Mouse (Mus musculus): Measurements from ENCODE around the gene Ahsa2. TPM values are rescaled to one million over a fixed set of nuclear protein-coding genes. Genes with fewer than 3 reads are reported as not detected.
"Not testable (repeated sequence)": the region's sequence is repeated elsewhere in the genome, so short reads cannot be mapped to it uniquely, and the experiment has no call there.

Gene Ahsa2
- polyA plus RNA-seq (2017; shearing (Covaris generic)) = 10 to 100 TPM; 32.0 to 44.8 (median 39.3) TPM

DNA sequence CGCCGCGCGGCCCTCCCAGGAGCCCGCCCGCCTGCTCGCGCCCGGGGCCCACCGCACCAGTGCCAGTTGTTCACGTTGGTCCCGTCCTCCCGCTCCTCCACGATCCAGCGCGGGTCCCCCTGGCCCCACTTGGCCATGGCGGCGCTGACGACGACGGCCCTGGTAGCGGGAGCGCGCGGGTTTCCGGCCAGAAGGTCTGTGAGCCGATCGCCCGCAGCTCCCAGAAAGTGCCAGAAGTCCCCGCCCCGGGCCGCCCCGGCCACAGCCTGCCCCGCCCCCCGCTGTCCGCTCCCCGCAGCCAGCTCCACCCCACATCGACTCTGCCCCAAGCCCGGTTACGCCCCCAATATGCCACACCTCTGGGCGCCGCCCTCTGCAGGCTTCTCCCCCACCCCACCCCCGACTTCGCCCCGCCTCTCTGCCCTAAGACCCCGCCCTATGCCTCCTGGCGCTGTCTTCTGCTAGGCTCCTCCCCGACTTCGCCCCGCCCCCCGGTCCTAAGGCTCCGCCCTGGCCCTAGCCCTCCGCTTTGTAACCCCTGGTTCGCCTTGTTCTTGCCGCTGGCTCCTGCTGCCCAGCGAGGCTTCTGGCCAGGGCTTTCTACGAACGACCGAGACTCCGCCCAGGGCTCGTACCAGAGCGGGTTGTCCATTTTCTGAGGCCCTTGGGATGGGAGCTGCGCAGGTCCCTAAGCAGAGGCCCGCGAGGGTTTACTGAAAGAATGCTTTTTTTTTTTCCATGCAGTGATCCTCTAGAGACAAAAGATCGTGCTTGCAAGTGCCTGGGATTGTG, at the start of gene Ahsa2:
TSS of gene Ahsa2 (minus strand) at position 313 of the 792 bp plus-strand sequence.
- ATAC-seq = peak; percentile 85

DNA sequence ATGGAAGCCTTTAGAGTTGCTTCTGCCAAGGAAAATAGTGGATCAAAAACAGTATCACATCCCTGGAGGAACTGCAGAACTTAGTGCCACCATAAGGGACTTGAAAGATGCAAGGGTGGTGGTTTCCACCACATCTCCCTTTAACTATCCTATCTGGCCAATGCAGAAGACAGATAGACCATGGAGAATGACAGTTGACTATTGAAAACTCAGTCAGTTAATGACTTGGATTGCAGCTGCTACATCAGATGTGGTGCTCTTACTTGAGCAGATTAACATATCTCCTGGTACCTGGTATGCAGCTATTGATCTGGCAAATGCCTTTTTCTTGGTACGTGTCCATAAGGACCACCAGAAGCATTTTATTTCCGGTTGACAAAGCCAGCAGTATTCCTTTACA, 39.6 kb upstream of the Ahsa2 start:
- no peak for ATAC-seq

DNA sequence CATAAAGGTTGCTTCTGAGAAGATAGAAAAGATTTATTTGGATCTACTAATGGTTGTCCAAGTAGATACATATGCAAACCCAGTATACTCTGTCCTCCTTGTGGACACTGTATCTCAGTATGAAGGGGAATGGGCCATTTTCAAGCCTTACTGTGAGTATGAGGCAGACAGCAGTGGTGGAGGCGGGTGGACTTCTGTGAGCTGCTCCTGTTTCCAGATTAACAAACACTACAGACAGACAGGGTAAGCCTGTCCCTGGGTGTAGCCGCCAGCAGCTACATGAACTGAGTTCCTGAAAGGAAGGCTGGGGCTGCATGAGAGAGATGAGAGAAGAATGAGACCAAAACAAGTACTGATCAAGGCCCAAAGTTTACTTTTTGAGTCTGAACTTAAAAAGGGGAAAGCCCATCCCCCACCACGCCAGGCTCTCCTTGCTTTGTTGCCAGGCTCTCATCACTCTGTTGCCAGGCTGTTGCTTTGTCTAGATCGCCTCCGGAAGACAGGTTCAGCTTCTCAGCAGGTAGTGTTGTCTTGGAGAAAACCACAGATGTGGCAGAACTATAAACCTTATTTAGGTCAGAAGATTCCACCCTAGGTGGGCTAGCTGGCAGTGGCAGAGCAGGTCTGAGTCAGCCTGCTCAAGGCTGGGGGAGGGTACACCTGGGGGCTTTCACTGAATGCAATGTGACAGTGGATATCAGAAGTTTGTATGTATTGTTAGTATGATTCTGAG, 22.8 kb upstream of the Ahsa2 start, which contains the start of gene 1700093K21Rik:
TSS of gene 1700093K21Rik (minus strand) at position 683 of the 733 bp plus-strand sequence.
- ATAC-seq = no peak

DNA sequence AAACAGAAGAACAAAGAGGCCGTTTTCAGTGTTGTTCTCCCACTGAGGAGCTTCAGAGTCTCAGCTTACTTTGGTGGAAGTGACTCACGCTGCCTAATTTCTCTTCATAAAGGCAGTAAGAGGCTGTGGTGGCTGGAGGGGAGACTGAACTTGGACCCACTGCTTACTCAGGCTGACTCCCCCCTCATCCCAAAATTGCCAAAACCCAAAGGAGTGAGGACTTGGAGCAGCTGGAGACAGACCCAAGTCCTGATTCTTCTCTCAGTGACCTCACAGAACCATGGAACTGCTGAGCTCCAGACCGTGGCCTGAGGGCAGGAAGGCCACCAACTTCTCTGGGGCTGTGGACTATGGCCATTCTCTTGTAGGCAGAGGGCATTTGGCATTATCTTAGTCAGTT, 21.2 kb upstream of the Ahsa2 start:
- no peak for ATAC-seq

DNA sequence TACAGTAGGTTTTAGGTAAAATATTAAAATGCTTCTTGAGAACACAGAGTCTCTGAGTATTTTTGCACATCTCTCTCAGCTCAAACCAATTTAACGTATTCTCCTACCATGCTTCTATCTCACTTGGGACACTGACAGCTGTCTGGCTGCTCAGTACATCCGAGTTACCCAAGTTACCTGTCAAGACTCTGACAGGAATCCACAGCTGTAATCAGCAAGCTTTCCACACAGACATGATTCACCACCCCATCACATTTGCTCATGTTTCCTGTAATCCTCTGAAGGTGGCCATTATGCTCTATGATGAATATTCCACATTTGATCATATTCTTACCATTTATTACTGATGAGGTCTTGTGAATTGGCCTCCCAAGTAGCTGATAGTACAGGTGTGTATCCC, 17.5 kb upstream of the Ahsa2 start:
- ATAC-seq = no peak

DNA sequence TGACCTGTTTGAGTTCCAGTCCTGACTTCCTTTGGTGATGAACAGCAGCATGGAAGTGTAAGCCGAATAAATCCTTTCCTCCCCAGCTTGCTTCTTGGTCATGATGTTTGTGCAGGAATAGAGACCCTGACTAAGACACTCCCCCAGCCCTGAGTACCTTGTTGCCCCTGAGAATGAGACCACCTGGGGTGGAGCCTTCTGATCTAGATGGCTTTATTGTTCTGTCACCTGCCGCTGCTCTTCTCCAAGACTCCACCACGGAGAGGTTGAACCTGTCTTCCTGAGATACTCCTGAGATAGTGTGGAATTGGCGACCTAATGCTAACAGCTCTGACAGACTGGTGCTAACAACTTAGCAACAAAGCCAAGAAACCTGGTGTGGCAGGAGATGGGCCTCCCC, 17.0 kb upstream of the Ahsa2 start:
- ATAC-seq = not testable (repeated sequence)

DNA sequence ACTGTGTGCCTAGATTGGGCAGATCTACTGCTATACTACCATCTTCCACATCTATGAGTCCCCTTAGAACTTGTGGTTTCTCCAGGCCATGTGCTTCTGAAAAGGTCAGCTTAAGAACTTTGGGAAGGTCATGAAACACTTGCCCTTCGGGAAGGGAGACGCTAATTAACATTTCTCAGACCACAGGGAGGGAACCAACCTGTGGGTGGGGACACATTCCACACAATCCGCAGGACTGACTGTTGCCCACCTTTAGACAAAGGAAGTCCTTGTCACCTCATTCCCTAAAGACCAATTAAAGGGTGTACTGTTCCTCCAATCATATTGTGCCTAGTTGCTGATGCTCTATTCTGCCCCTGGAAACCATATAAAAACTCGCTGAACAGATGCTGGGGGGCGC, 7.0 kb upstream of the Ahsa2 start:
- not testable (repeated sequence) for ATAC-seq

DNA sequence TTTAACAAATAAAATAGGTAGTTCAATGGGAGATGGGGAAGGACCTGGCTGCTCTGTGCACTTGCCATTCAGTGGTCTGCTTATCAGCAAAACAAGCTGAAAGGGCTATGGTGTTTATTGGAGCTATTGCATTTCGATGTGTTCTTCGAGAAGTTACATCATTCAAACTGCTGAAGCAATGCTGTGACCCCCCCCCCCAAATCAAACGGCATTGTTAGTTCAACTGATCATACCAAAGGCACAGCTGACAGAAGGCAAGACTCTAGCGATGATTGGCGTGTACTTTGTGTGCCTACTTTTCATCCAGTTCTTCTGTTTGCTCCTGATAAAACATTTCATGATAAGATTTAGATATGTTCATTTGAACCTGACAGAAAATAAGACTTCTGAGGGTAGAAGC, 779 bp upstream of the Ahsa2 start:
- ATAC-seq = no peak

DNA sequence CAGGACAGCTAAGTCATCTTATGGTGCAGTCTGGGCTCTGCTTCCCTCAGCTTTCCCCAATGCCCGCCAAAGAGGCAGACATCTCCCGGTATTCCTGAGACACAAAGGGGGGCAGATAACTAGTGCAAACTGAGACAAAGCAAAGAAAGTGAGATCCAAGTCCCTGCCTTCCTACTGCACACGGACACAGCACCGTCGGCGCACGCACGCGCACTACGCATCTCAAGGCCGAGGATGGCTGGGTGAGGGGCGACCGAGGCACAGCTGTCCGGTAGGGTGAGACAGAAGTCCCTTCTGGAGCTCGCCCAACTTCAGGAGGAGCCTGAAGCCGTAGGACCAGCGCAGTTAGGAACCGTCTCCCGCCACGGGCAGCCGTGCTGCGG, 504 bp downstream of the Ahsa2 start:
- ATAC-seq = peak; percentile 33

DNA sequence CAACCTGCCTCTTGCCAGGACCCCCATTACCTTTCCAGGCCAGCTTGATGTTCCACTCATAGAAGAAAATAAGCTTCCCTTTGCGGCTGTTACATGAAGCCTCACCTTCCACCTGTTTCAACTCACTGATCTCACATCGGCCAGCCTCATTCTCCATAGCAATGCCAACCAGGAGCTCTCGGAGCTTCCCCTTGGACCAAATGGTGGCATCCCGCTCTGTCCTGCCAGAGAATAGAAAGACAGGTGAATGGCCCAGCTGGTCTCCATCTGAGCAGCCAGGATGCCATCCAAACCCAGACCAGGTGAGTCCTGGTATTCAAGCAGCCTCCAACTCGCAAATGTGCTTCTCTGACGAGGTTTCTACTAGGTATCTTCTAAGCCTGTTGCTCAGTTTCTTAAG, 1.2 kb downstream of the Ahsa2 start:
- ATAC-seq = no peak

DNA sequence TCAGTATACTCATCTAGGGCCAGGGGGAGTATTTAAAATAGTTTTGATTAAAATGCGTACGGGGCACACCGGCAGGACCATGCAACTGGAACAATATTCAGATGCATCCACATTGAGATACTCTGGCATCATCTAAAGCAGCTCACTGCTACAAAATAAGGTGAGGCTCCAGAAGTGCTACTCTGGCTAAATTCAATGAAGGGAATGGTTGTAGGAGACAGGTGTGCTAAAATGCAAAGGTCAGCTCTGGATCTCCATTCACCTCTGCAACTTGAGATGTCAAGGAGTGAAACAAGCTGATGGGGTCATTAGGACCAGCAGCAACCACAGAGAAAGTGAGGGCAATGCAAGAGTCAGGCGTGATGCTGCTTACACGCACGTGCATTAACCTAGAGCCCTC, 2.6 kb downstream of the Ahsa2 start:
- ATAC-seq = no peak

DNA sequence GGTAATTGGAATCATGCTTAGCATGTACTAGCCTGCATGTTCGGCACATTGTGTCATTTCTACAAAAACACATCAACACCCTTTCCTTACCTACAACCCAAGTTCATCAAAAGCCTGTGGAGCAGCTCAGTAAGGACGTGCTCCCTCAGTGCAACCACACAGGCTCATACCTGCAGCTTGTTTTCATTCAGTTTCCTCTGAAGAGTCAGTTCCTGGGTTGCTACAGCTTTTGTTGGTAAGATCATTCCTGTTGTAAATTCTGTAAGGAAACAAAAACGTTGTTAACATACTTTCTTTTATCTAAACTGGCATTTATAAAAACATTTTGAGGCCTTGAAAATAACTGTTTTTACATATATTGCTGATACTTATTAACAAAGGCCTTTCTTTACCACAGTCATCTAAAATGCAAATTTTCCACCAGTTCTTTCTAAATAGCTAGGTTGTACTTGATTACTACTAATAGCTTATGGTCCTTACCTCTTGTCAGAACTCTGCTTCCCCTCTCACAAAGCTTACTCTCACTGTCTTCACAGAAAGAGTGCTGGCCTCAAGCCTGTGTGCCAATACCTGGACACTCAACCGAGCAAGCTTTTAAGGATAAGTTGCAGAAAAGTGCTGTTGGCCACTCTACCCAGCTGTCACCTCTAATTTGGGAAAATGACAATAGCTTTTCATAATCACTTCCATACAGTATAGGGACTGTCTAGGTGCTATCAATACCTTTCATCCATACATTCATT, 5.6 kb downstream of the Ahsa2 start:
- ATAC-seq = no peak

DNA sequence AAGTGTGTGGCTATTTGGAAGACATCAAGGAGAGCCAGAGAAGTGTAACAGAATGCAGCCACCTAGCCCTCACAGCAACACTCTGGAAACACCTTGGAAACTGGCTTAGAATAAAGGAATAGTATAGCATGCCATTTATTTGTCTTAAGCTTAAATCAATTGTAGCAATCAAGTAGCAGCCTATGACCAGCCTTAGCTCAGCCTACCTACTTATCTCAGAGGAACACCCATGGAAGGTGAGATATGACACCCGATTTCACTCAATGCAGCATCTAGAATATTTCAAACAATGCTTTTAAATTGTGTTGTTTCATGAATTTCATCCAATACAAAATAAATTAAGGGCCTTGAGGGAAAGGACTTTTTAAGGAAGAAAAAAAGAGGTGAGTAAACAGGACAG, 7.9 kb downstream of the Ahsa2 start:
- ATAC-seq = no peak

DNA sequence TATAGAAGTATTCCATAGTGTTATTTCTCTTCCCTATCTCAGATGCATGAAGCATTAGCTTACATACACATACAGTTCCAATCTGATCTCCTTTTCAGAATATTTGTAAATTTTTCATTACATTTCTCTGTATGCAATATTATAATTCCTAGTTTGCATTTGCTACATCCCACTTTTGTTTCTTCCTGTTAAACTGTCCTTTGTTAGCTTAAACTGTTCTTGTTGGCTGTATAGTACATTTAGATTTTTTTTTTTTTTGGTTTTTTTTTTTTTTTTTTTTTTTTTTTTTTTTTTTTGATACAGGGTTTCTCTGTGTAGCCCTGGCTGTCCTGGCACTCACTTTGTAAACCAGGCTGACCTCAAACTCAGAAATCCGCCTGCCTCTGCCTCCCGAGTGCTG, 32.0 kb downstream of the Ahsa2 start:
- ATAC-seq = not testable (repeated sequence)

Other genes starting within 250 kb of the Ahsa2 start
- gene Xpo1, start 242.0 kb downstream of the Ahsa2 start, polyA plus RNA-seq (2017; shearing (Covaris generic)) = 10 to 100 TPM; 38.4 to 67.4 (median 52.2) TPM
- gene Usp34, start 191.1 kb downstream of the Ahsa2 start, polyA plus RNA-seq (2017; shearing (Covaris generic)) = 10 to 100 TPM; 35.3 to 61.9 (median 48.4) TPM
- not detected for gene 1700093K21Rik, start 23.1 kb upstream of the Ahsa2 start, polyA plus RNA-seq (2017; shearing (Covaris generic))
- 1 to 10 TPM; 1.2 to 4.2 (median 1.9) TPM for gene 0610010F05Rik, start 135.6 kb upstream of the Ahsa2 start, polyA plus RNA-seq (2017; shearing (Covaris generic))
- gene Pus10, start 167.6 kb upstream of the Ahsa2 start, polyA plus RNA-seq (2017; shearing (Covaris generic)) = 10 to 100 TPM; 21.6 to 35.1 (median 34.1) TPM
- gene Pex13, start 167.9 kb upstream of the Ahsa2 start, polyA plus RNA-seq (2017; shearing (Covaris generic)) = 10 to 100 TPM in 1 of 3 experiments, 1 to 10 TPM in 2; 9.2 to 11.2 (median 9.9) TPM

All from inflammation-experienced regulatory T-cells, adult 6 months (primary cell).